Comparison of ENCODE assay signal across 8 mouse cellular contexts in the genomic region with DNA sequence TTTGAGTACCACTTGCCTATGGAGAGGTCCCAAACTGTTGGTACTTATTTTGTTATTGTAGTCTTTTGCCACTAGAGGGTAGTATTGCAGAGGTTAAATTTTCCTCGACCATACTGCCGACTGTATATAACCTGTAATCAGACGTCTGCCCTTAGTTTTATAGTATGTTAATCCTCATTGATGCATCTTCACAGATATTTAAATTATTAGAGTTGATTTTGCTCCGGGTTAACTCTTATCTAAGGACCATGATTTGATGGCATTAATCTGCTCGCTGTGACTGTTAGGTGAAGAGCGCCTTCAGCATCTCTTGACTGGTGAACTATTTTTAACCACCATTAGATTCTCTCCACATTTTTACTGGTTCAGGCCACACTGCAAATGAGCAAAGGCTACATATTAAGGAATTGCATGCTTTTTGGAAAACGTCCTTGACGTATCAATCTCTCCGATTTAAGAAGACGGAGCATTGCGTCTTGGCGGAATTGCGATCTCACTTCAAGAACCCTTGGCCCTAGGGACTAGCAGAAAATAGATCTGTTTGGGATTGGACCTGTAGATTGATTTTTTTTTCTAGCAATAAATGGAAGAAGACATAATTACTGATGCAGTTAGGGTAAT. TPM values are rescaled to one million over a fixed set of nuclear protein-coding genes. Genes with fewer than 3 reads are reported as not detected.
A peak's percentile ranks its signal among the peaks of the same experiment; 100 is the strongest.
DNase-seq lines count a peak whose midpoint lies in the region; ATAC-seq and TF ChIP-seq lines count a peak whose summit lies in the region.

No protein-coding gene starts in this region.

- peaks cover 10% of the 10 kb centered on the region; the same call in 1 of the 2 replicates for H3K36me3 ChIP-seq in forebrain, postnatal 0 days (ENCODE audit: insufficient read depth)
- H3K36me3 ChIP-seq in limb, embryonic 12.5 days, result peaks cover 21% of the 10 kb centered on the region

- 3% methylated on average over 13 of the region's 13 CpGs for WGBS in forebrain, postnatal 0 days
- 7% methylated on average over 13 of the region's 13 CpGs for WGBS in limb, embryonic 12.5 days

- H3K4me1 ChIP-seq in forebrain, postnatal 0 days (ENCODE audit: insufficient read depth), result peaks cover 4% of the 10 kb centered on the region; the same call in 1 of the 2 replicates
- peaks cover 34% of the 10 kb centered on the region for H3K4me1 ChIP-seq in limb, embryonic 12.5 days (replicated peaks)

- peak overlapping the region; percentile 85 for H3K4me2 ChIP-seq in forebrain, postnatal 0 days (ENCODE audit: low read depth)
- peak overlapping the region; percentile 94 for H3K4me2 ChIP-seq in limb, embryonic 12.5 days

- TF ChIP-seq CTCF in forebrain, postnatal 0 days (IDR thresholded peaks at IDR 0.05; ENCODE audit: low read depth), result peak; percentile 73

- no peaks in the 10 kb centered on the region for H3K27me3 ChIP-seq in forebrain, postnatal 0 days (ENCODE audit: insufficient read depth, low read length)
- no peaks in the 10 kb centered on the region for H3K27me3 ChIP-seq in limb, embryonic 12.5 days

- peak overlapping the region; percentile 65 for H3K4me3 ChIP-seq in forebrain, postnatal 0 days (ENCODE audit: low read depth, low read length)
- peak overlapping the region; percentile 76 for H3K4me3 ChIP-seq in limb, embryonic 12.5 days (replicated peaks)

- no peaks in the 10 kb centered on the region for H3K9me3 ChIP-seq in forebrain, postnatal 0 days (ENCODE audit: low read length)
- H3K9me3 ChIP-seq in limb, embryonic 12.5 days, result no peaks in the 10 kb centered on the region

- H3K27ac ChIP-seq in forebrain, postnatal 0 days (ENCODE audit: low read depth, low read length), result peak overlapping the region; percentile 99
- peak overlapping the region; percentile 100 for H3K27ac ChIP-seq in limb, embryonic 12.5 days

- DNase-seq in layer of hippocampus, adult 11-12 months (ENCODE audit: low spot score), result peak; percentile 31
- no peak for DNase-seq in layer of hippocampus, adult 8-10 months (ENCODE audit: low spot score in 2 of 2)
- peak; percentile 62 for DNase-seq in c-Kit-positive CD71-negative TER-119-negative erythroid progenitor cells, embryonic 14.5 days (ENCODE audit: low read depth)
- peak; percentile 80 for DNase-seq in forebrain, postnatal 0 days
- peak; percentile 38 for DNase-seq in neural tube, embryonic 10.5 days (ENCODE audit: extremely low spot score, low spot score)
- DNase-seq in ovary, adult 18-20 months (ENCODE audit: low spot score), result no peak
- no peak for DNase-seq in right cerebral cortex, postnatal 4 days

- ATAC-seq in forebrain, postnatal 0 days, result no peak
- ATAC-seq in limb, embryonic 12.5 days (ENCODE audit: insufficient number of reproducible peaks, insufficient read depth, low FRiP score, low TSS enrichment, low read depth), result no peak

- peak overlapping the region; percentile 93 for H3K9ac ChIP-seq in forebrain, postnatal 0 days
- H3K9ac ChIP-seq in limb, embryonic 12.5 days (replicated peaks), result no peak overlapping the region; the same call in 1 of the 2 replicates

RNA-seq across cellular contexts. Expression of gene Serp2, which starts 53.3 kb away (rescaled TPM):
- total RNA-seq in layer of hippocampus, adult 8-10 months (2022), result 100 to 1,000 TPM; 112 to 138 (median 129) TPM
- total RNA-seq in forebrain, postnatal 0 days (2014; rRNA removed), result 125 and 205 TPM in 2 replicates
- 277 and 303 TPM in 2 replicates for polyA plus RNA-seq in forebrain, postnatal 0 days (2015; fragmentation: Nextera tagmentation; extraction: Ambion mirVana)
- 15.5 and 16.2 TPM in 2 replicates for polyA plus RNA-seq in limb, embryonic 12.5 days (2016; fragmentation: Nextera tagmentation; extraction: Ambion mirVana)

Comparison
In these comparisons a context has a peak if more than half of its experiments do, and no peak if none do; other contexts are left out.
1. DNase-seq: peak in layer of hippocampus, adult 11-12 months (single experiment), c-Kit-positive CD71-negative TER-119-negative erythroid progenitor cells, embryonic 14.5 days (single experiment), forebrain, postnatal 0 days (single experiment) and neural tube, embryonic 10.5 days (single experiment); none in layer of hippocampus, adult 8-10 months (0 of 2), ovary, adult 18-20 months (single experiment) and right cerebral cortex, postnatal 4 days (single experiment).